Mouse (Mus musculus): ENCODE measurements around the gene Ltb4r2. TPM values are rescaled to one million over a fixed set of nuclear protein-coding genes. Genes with fewer than 3 reads are reported as not detected.

Gene Ltb4r2
- polyA plus RNA-seq, 2 experiments from 2014 or later = 0.40 TPM; not detected in 1

DNA sequence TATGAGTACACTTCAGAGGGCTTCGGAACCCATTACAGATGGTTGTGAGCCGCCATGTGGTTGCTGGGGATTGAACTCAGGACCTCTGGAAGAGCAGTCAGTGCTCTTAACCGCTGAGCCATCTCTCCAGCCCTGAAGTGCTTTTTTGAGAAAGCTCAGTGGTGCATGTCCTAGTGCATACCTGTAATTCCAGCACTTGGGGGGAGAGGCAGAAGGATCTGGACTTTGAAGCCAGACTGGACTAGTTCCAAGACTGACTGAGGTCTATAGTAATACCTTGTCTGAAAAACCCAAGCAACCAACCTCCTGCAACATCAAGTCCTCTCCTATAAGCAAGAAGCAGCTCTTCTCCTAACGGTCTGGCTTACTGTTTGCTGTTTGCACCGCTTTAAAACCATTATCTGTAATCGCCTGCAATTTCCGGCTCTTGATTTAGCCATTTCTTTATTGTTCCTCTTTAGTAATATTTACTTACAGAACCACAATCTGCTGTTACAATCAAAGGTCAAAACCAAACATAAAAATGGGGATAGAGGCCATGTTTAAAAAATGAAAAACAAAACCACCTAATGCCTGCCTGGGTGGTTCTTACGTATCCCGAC, 24.0 kb upstream of the Ltb4r2 start:
- no peak for ATAC-seq

DNA sequence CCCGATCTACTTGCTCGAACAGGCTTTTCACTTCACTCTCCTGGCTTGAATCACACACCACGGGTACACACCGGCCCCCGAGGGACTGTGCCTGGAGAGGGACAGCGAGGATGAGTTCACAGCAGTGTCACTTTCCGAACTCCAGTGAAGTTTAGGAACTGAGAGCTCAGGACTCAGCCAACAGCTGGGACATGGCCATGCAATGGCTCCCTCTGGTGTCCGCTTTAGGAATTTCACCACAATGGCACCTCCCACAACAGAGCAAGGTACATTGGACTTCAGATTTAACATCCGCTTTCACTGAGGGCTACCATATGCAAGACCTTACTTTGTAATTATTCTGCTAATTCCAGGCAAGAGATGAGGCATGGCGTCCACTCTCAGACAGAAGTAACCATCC, 17.5 kb upstream of the Ltb4r2 start:
- peak; percentile 65 for ATAC-seq

GRCm38 (mm10) chr14:55745180-55745860, 15.9 kb upstream of the Ltb4r2 start, which contains the start of the genes Dhrs1 and Nop9:
TSS of gene Dhrs1 (minus strand) at chr14:55745690.
TSS of gene Nop9 (plus strand) at chr14:55745693.
- ATAC-seq = peak; percentile 64

GRCm38 (mm10) chr14:55745861-55746237, 15.4 kb upstream of the Ltb4r2 start:
- peak; percentile 33 for ATAC-seq

GRCm38 (mm10) chr14:55747051-55747847, 14.0 kb upstream of the Ltb4r2 start:
- no peak for ATAC-seq

GRCm38 (mm10) chr14:55757566-55757965, 3.7 kb upstream of the Ltb4r2 start:
- ATAC-seq = no peak

DNA sequence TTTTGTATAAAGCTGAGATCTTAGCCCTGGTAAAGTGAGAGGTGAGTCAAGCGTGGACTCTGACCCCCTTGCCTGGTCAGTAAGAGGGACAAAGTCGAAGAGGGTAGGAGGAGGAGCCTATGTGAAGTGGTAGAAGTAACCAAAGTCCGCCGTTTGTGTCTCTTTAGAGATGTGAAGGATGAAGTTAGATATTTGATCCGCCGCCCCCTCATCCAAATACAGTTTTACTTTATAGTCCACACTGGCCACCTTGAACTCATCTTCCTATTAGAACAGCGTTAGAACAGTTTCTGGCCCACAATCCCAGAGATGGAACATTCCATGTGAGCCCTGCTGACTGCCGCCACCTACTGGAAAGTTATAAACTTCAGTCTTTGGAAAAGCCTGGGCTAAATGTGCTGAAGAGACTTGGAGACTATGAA, 2.9 kb upstream of the Ltb4r2 start, which contains the start of gene Cideb:
Gene Cideb (minus strand): TSS at position 96 of the 422 bp plus-strand sequence.
- ATAC-seq = no peak

DNA sequence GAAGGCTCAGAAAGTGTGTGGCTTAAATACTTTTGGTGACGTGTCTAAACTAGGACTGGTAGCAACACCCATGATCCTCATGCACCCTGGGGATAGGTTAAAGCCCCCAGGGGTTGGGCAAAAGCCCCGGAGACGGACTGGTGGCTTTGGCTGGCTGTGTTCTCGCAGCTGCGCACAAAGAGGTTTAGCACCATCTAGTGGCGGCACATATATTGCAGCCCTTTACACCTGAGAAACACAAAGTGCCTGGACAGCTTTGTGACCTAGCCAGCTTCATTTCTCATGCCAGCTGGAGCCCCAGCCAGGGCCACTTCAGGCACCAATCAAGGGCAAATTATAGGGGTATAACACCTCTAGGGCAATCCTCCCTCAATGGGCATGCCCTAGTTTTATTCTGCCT, 1.1 kb upstream of the Ltb4r2 start:
- peak; percentile 53 for ATAC-seq

DNA sequence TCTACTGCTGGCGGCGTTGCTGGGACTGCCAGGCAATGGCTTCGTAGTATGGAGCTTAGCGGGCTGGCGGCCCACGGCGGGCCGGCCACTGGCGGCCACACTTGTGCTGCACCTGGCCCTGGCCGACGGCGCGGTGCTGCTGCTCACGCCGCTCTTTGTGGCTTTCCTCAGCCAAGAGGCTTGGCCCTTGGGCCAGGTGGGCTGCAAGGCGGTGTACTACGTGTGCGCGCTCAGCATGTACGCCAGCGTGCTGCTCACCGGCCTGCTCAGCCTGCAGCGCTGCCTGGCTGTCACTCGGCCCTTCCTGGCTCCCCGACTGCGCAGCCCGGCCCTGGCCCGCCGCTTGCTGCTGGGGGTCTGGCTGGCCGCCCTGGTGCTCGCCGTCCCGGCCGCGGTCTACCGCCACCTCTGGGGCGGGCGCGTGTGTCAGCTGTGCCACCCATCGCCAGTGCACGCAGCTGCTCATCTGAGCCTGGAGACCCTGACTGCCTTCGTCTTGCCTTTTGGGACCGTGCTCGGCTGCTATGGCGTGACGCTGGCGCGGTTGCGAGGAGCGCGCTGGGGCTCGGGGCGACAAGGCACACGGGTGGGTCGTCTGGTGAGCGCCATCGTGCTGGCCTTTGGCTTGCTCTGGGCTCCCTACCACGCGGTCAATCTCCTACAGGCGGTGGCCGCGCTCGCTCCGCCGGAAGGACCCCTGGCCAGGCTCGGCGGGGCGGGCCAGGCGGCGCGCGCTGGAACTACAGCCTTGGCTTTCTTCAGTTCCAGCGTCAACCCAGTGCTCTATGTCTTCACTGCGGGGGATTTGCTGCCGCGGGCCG, 983 bp downstream of the Ltb4r2 start:
- ATAC-seq = no peak

GRCm38 (mm10) chr14:55763166-55763565, 1.9 kb downstream of the Ltb4r2 start:
- no peak for ATAC-seq

- ATAC-seq = no peak
These were observed 4.5 kb downstream of the Ltb4r2 start, which contains the start of gene Ltb4r1 for GRCm38 (mm10) chr14:55765696-55766095. TSS of gene Ltb4r1 (plus strand) at chr14:55765962.

- ATAC-seq = peak; percentile 79
These were observed 6.5 kb downstream of the Ltb4r2 start for GRCm38 (mm10) chr14:55767519-55768414.

GRCm38 (mm10) chr14:55768555-55768954, 7.3 kb downstream of the Ltb4r2 start:
- no peak for ATAC-seq

DNA sequence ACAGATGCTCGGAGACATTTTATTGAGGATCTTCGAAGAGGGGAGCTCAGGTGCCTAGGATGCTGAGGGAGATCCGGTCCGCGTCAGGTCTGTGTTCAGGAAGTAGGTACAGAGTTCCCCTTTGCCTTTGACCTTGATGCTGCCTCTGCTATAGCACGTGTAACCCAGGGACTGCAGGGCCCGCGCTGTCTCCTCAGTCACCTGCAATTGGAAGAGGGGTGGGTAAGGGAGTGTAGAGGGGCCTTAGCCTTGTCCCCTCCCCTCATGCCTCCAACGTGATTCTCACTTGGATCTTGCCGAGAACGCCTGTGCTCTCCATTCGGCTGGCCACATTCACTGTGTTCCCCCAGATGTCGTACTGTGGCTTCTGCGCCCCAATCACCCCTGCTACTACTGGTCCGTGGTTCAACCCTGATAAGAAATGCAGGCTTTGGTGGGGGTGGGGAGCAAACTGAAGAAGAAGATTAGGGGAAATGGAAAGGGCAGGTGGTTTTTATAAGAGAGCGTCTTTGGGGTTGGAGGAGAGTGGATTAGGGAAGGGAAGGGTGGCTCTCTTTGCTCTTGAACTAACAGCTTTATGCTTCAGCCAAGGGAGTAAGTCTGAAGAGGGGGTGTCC, 8.0 kb downstream of the Ltb4r2 start:
- no peak for ATAC-seq

DNA sequence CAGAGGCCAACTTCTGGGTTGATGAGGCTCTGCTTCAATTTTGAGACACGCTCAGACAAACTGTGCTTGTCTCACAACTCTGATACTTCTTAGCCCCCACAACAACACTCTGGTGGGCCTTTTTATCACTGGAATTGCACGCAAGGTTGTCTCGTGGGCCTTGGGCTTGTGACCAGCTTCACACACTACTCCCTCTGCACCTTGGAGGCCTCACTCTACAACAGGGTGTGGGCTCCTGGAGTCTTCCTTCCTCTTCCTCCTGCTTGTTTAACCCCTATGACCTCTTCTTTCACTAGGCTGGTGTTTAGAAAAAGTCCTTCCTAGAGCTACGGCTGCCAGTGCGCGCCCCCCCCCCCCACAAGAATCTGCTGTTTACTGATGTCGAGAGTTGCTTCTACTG, 15.5 kb downstream of the Ltb4r2 start:
- no peak for ATAC-seq

DNA sequence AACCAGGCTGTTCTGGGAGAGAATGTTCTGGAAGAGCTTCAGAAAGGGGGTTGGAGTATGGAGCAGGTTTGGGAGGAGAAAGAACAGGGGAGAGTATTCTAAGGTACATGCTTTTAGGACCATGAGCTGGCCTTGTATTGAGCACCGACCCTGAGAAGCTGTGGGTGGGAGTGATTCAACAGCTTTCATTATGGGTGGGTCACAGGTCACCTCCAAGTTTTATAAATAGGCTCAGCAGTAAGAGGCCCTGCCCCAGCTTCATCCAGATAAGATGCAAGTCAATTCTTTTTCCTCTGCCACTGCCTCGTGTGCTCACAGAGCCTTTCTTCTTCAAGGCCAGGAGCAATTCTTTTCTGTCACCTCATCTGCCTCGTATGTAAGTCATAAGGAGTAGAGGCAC, 15.9 kb downstream of the Ltb4r2 start:
- no peak for ATAC-seq

GRCm38 (mm10) chr14:55777806-55778205, 16.6 kb downstream of the Ltb4r2 start:
- ATAC-seq = no peak

- no peak for ATAC-seq
These were observed 17.5 kb downstream of the Ltb4r2 start for GRCm38 (mm10) chr14:55778686-55779085.

GRCm38 (mm10) chr14:55779656-55780055, 18.4 kb downstream of the Ltb4r2 start:
- no peak for ATAC-seq

DNA sequence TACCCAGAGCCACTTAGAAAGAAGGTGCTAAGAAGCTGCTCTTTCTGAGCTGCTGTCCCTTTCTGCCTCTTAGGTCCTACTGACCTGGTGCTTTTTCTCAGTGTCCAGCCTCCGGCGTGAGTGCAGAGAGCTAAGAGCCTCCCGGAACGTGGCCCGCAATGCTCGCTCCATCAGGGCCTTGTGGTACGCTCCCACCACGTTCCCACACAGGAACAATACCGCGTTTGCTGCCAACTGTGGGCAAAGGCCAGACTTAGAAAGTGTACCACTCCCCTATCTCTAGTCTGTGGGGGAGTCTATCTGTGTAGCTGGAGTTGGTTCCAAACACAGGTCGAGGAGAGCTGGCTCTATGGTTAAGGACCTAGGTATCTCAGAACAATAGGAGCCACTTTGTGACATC, 19.5 kb downstream of the Ltb4r2 start:
- ATAC-seq = no peak

GRCm38 (mm10) chr14:55781310-55781709, 20.1 kb downstream of the Ltb4r2 start:
- peak; percentile 52 for ATAC-seq

Measured in activated CD4-positive, CD25-positive, alpha-beta regulatory T cell, adult 4 months (primary cell).